Comparison of ENCODE assay signal across 21 mouse cellular contexts in genomic region chr1:182686231-182686630, GRCm38 (mm10).
DNase-seq lines count a peak whose midpoint lies in the region; ATAC-seq lines count a peak whose summit lies in the region.
"Had no signal": no experiment of that assay in that cellular context is flagged by ENCODE, and none has a peak within 500 bp of the region (broad histone marks: within the 10 kb centered on the region; RNA-seq: fewer than 3 reads in every experiment).

No protein-coding gene starts in this region.

- no peak overlapping the region for H3K4me3 ChIP-seq in hindbrain, embryonic 16.5 days (ENCODE audit: low read length)
- H3K4me3 ChIP-seq in hindbrain, embryonic 13.5 days = no peak overlapping the region
- no peak overlapping the region for H3K4me3 ChIP-seq in midbrain, embryonic 16.5 days (ENCODE audit: low read depth, low read length)
- H3K4me3 ChIP-seq in midbrain, embryonic 13.5 days (replicated peaks) = no peak overlapping the region
- H3K4me3 ChIP-seq: erythroblast, embryonic 14.5 days; forebrain, embryonic 13.5 days; gastrocnemius, adult 2 months; heart, embryonic 15.5 days; intestine, embryonic 15.5 days; lung, embryonic 15.5 days; megakaryocyte, embryonic 14.5 days had no signal

- H3K4me2 ChIP-seq in hindbrain, embryonic 16.5 days (ENCODE audit: low read length) = no peak overlapping the region
- H3K4me2 ChIP-seq in hindbrain, embryonic 13.5 days = no peak overlapping the region
- H3K4me2 ChIP-seq in midbrain, embryonic 16.5 days (ENCODE audit: low read length) = no peak overlapping the region
- no peak overlapping the region for H3K4me2 ChIP-seq in midbrain, embryonic 13.5 days (replicated peaks)
- H3K4me2 ChIP-seq: forebrain, embryonic 13.5 days; heart, embryonic 15.5 days; intestine, embryonic 15.5 days; lung, embryonic 15.5 days had no signal

- H3K36me3 ChIP-seq in hindbrain, embryonic 16.5 days (ENCODE audit: control insufficient read depth, insufficient read depth, low read length) = no peaks in the 10 kb centered on the region
- no peaks in the 10 kb centered on the region for H3K36me3 ChIP-seq in hindbrain, embryonic 13.5 days
- H3K36me3 ChIP-seq in midbrain, embryonic 16.5 days (ENCODE audit: control insufficient read depth, insufficient read depth, low read length) = no peaks in the 10 kb centered on the region
- no peaks in the 10 kb centered on the region for H3K36me3 ChIP-seq in midbrain, embryonic 13.5 days
- H3K36me3 ChIP-seq: heart, embryonic 15.5 days; intestine, embryonic 15.5 days; lung, embryonic 15.5 days had no signal

- no peaks in the 10 kb centered on the region for H3K9me3 ChIP-seq in hindbrain, embryonic 16.5 days (ENCODE audit: control insufficient read depth, low read length)
- H3K9me3 ChIP-seq in hindbrain, embryonic 13.5 days = no peaks in the 10 kb centered on the region
- no peaks in the 10 kb centered on the region for H3K9me3 ChIP-seq in midbrain, embryonic 16.5 days (replicated peaks; ENCODE audit: control insufficient read depth, low read length, poor library complexity, severe bottlenecking)
- H3K9me3 ChIP-seq in midbrain, embryonic 13.5 days = no peaks in the 10 kb centered on the region
- H3K9me3 ChIP-seq: forebrain, embryonic 13.5 days; heart, embryonic 15.5 days; intestine, embryonic 15.5 days; lung, embryonic 15.5 days had no signal

- H3K4me1 ChIP-seq in hindbrain, embryonic 16.5 days (ENCODE audit: control insufficient read depth, insufficient read depth, low read depth, low read length) = peaks cover 13% of the 10 kb centered on the region
- H3K4me1 ChIP-seq in hindbrain, embryonic 13.5 days (replicated peaks) = peaks cover 24% of the 10 kb centered on the region
- peaks cover 12% of the 10 kb centered on the region for H3K4me1 ChIP-seq in midbrain, embryonic 16.5 days (ENCODE audit: control insufficient read depth, insufficient read depth, low read length)
- peaks cover 12% of the 10 kb centered on the region for H3K4me1 ChIP-seq in midbrain, embryonic 13.5 days (replicated peaks)
- H3K4me1 ChIP-seq: megakaryocyte, embryonic 14.5 days had no signal

- intact Hi-C loops in left cerebral cortex, postnatal 36 days (cut with DNase I) = no loop called here
- intact Hi-C loops in left cerebral cortex, postnatal 14 days (cut with DNase I) = no loop called here

- no peak overlapping the region for H3K27ac ChIP-seq in hindbrain, embryonic 16.5 days (ENCODE audit: low read depth, low read length)
- no peak overlapping the region for H3K27ac ChIP-seq in hindbrain, embryonic 13.5 days
- 0 out of 2 replicates have a peak overlapping the region, but pooled peaks have one; percentile 53 for H3K27ac ChIP-seq in midbrain, embryonic 16.5 days (ENCODE audit: low read length)
- no peak overlapping the region for H3K27ac ChIP-seq in midbrain, embryonic 13.5 days
- H3K27ac ChIP-seq: forebrain, embryonic 13.5 days; gastrocnemius, adult 2 months; heart, embryonic 15.5 days; intestine, embryonic 15.5 days; liver, embryonic 14.5 days; lung, embryonic 15.5 days had no signal

- H3K9ac ChIP-seq in hindbrain, embryonic 16.5 days (ENCODE audit: low read depth, low read length) = no peak overlapping the region
- no peak overlapping the region for H3K9ac ChIP-seq in hindbrain, embryonic 13.5 days
- no peak overlapping the region for H3K9ac ChIP-seq in midbrain, embryonic 16.5 days (ENCODE audit: low read depth, low read length)
- no peak overlapping the region for H3K9ac ChIP-seq in midbrain, embryonic 13.5 days (replicated peaks)
- H3K9ac ChIP-seq: forebrain, embryonic 13.5 days; heart, embryonic 15.5 days; intestine, embryonic 15.5 days; liver, embryonic 14.5 days; lung, embryonic 15.5 days had no signal

- 0 out of 2 replicates have a peak, but pooled peaks have one; percentile 21 for ATAC-seq in hindbrain, embryonic 16.5 days
- ATAC-seq in hindbrain, embryonic 13.5 days (ENCODE audit: low FRiP score) = no peak
- peak; percentile 29 for ATAC-seq in midbrain, embryonic 16.5 days
- ATAC-seq in midbrain, embryonic 13.5 days = no peak
- ATAC-seq: forebrain, embryonic 13.5 days; intestine, embryonic 15.5 days had no signal

- H3K27me3 ChIP-seq in hindbrain, embryonic 16.5 days (replicated peaks; ENCODE audit: control insufficient read depth, insufficient read depth, low read length) = no peaks in the 10 kb centered on the region
- H3K27me3 ChIP-seq in hindbrain, embryonic 13.5 days = no peaks in the 10 kb centered on the region
- H3K27me3 ChIP-seq in midbrain, embryonic 16.5 days (ENCODE audit: control insufficient read depth, insufficient read depth, low read depth, low read length) = no peaks in the 10 kb centered on the region
- no peaks in the 10 kb centered on the region for H3K27me3 ChIP-seq in midbrain, embryonic 13.5 days
- H3K27me3 ChIP-seq: forebrain, embryonic 13.5 days; intestine, embryonic 15.5 days; lung, embryonic 15.5 days had no signal

- peak; percentile 77 to 88 for DNase-seq in thymus, postnatal 10 days (ENCODE audit: low spot score in 2 of 2)
- no peak for DNase-seq in left cerebral cortex, postnatal 36 days (ENCODE audit: low spot score in 2 of 2)
- no peak for DNase-seq in left cerebral cortex, postnatal 14 days (ENCODE audit: low spot score in 2 of 2)
- DNase-seq: adrenal gland, adult 2 months; cerebellum, adult 11 months; cerebellum, postnatal 10 days; gastrocnemius, adult 2 months; kidney, adult 9 months; lung, postnatal 36 days; right cerebral cortex, postnatal 14 days had no signal

- 24% methylated on average over 5 of the region's 5 CpGs for WGBS in hindbrain, embryonic 16.5 days
- WGBS in hindbrain, embryonic 13.5 days = 19% methylated on average over 5 of the region's 5 CpGs
- 22% methylated on average over 5 of the region's 5 CpGs for WGBS in midbrain, embryonic 16.5 days
- WGBS in midbrain, embryonic 13.5 days = 29% methylated on average over 5 of the region's 5 CpGs

Comparison
In these comparisons a context has a peak if more than half of its experiments do, and no peak if none do; other contexts are left out.
1. ATAC-seq: peak in hindbrain, embryonic 16.5 days (single experiment) and midbrain, embryonic 16.5 days (single experiment); none in hindbrain, embryonic 13.5 days (single experiment) and midbrain, embryonic 13.5 days (single experiment).
2. DNase-seq: peak in thymus, postnatal 10 days (2 of 2); none in left cerebral cortex, postnatal 36 days (0 of 2) and left cerebral cortex, postnatal 14 days (0 of 2).